In genomic region chr2:115348263-115348662, GRCm38 (mm10) we compare ENCODE assay signal across 11 mouse cellular contexts.
A peak's percentile ranks its signal among the peaks of the same experiment; 100 is the strongest.
DNase-seq lines count a peak whose midpoint lies in the region; ATAC-seq and TF ChIP-seq lines count a peak whose summit lies in the region.
"Had no signal": no experiment of that assay in that cellular context is flagged by ENCODE, and none has a peak within 500 bp of the region (broad histone marks: within the 10 kb centered on the region; RNA-seq: fewer than 3 reads in every experiment).

No protein-coding gene starts in this region.

- no peaks in the 10 kb centered on the region for H3K4me1 ChIP-seq in liver, postnatal 0 days (ENCODE audit: insufficient read depth)
- H3K4me1 ChIP-seq in liver, embryonic 11.5 days (replicated peaks; ENCODE audit: control insufficient read depth, insufficient read depth, low read length) = no peaks in the 10 kb centered on the region
- H3K4me1 ChIP-seq in embryonic facial prominence, embryonic 10.5 days = peaks cover 19% of the 10 kb centered on the region
- no peaks in the 10 kb centered on the region for H3K4me1 ChIP-seq in limb, embryonic 11.5 days (ENCODE audit: control insufficient read depth, insufficient read depth, low read length)
- H3K4me1 ChIP-seq: hindbrain, embryonic 10.5 days; neural tube, embryonic 12.5 days had no signal

- no peak for TF ChIP-seq EP300 in liver, postnatal 0 days (IDR thresholded peaks at IDR 0.05; ENCODE audit: low read depth)

- peak; percentile 24 for DNase-seq in gastrocnemius, postnatal 10 days
- no peak for DNase-seq in gastrocnemius, postnatal 36 days
- peak; percentile 24 for DNase-seq in liver, postnatal 0 days
- DNase-seq in liver, embryonic 11.5 days (ENCODE audit: low spot score) = no peak
- peak; percentile 58 for DNase-seq in embryonic facial prominence, embryonic 10.5 days (ENCODE audit: low spot score)
- peak; percentile 73 for DNase-seq in limb, embryonic 11.5 days (ENCODE audit: low spot score)
- no peak for DNase-seq in layer of hippocampus, postnatal 36 days
- DNase-seq in layer of hippocampus, postnatal 10 days (ENCODE audit: low spot score in 2 of 2) = no peak
- DNase-seq: right cerebral cortex, postnatal 4 days had no signal

- no peak overlapping the region for H3K4me2 ChIP-seq in liver, postnatal 0 days (ENCODE audit: low read depth, low read length)
- H3K4me2 ChIP-seq in liver, embryonic 11.5 days = no peak overlapping the region
- H3K4me2 ChIP-seq in limb, embryonic 11.5 days (ENCODE audit: low read depth, severe bottlenecking) = no peak overlapping the region
- H3K4me2 ChIP-seq: neural tube, embryonic 12.5 days had no signal

- TF ChIP-seq CTCF in liver, postnatal 0 days (IDR thresholded peaks at IDR 0.05; ENCODE audit: low read depth) = no peak

- H3K4me3 ChIP-seq in liver, postnatal 0 days (ENCODE audit: low read depth, low read length) = no peak overlapping the region
- H3K4me3 ChIP-seq in liver, embryonic 11.5 days (ENCODE audit: low read depth, low read length) = no peak overlapping the region
- H3K4me3 ChIP-seq in embryonic facial prominence, embryonic 10.5 days = no peak overlapping the region
- no peak overlapping the region for H3K4me3 ChIP-seq in limb, embryonic 11.5 days (ENCODE audit: low read depth, low read length)
- H3K4me3 ChIP-seq: hindbrain, embryonic 10.5 days; neural tube, embryonic 12.5 days had no signal

- no peaks in the 10 kb centered on the region for H3K9me3 ChIP-seq in liver, postnatal 0 days (ENCODE audit: low read length)
- no peaks in the 10 kb centered on the region for H3K9me3 ChIP-seq in liver, embryonic 11.5 days (ENCODE audit: control insufficient read depth, low read length)
- no peaks in the 10 kb centered on the region for H3K9me3 ChIP-seq in embryonic facial prominence, embryonic 10.5 days
- no peaks in the 10 kb centered on the region for H3K9me3 ChIP-seq in limb, embryonic 11.5 days (ENCODE audit: control insufficient read depth, low read length)
- H3K9me3 ChIP-seq: hindbrain, embryonic 10.5 days; neural tube, embryonic 12.5 days had no signal

- ATAC-seq in liver, postnatal 0 days = no peak
- no peak for ATAC-seq in liver, embryonic 11.5 days (replicated peaks; ENCODE audit: low FRiP score)
- ATAC-seq in limb, embryonic 11.5 days (ENCODE audit: insufficient number of reproducible peaks, low FRiP score, low TSS enrichment, low read depth) = peak; percentile 81; the same call in 1 of the 2 replicates

- H3K27ac ChIP-seq in liver, postnatal 0 days (ENCODE audit: low read depth) = no peak overlapping the region
- H3K27ac ChIP-seq in liver, embryonic 11.5 days (ENCODE audit: low read depth, low read length) = no peak overlapping the region
- no peak overlapping the region for H3K27ac ChIP-seq in embryonic facial prominence, embryonic 10.5 days (replicated peaks)
- H3K27ac ChIP-seq in limb, embryonic 11.5 days (replicated peaks; ENCODE audit: low read depth, low read length) = no peak overlapping the region
- H3K27ac ChIP-seq: hindbrain, embryonic 10.5 days; neural tube, embryonic 12.5 days had no signal

- no peak overlapping the region for H3K9ac ChIP-seq in liver, postnatal 0 days (replicated peaks)
- H3K9ac ChIP-seq in liver, embryonic 11.5 days (ENCODE audit: low read depth, low read length) = no peak overlapping the region
- H3K9ac ChIP-seq in limb, embryonic 11.5 days (ENCODE audit: low read length) = no peak overlapping the region
- H3K9ac ChIP-seq: neural tube, embryonic 12.5 days had no signal

- intact Hi-C loops in gastrocnemius, postnatal 36 days (cut with DNase I) = no loop called here

- 18% methylated on average over 2 of the region's 2 CpGs for WGBS in liver, postnatal 0 days (ENCODE audit: insufficient replicate concordance)
- 20% methylated on average over 2 of the region's 2 CpGs for WGBS in liver, embryonic 11.5 days
- 26% methylated on average over 2 of the region's 2 CpGs for WGBS in embryonic facial prominence, embryonic 10.5 days
- 8% methylated on average over 2 of the region's 2 CpGs for WGBS in limb, embryonic 11.5 days

- no peaks in the 10 kb centered on the region for H3K36me3 ChIP-seq in liver, postnatal 0 days (replicated peaks; ENCODE audit: insufficient read depth, low read length)
- H3K36me3 ChIP-seq in liver, embryonic 11.5 days (ENCODE audit: control insufficient read depth, insufficient read depth, low read length) = no peaks in the 10 kb centered on the region
- H3K36me3 ChIP-seq in embryonic facial prominence, embryonic 10.5 days (replicated peaks) = no peaks in the 10 kb centered on the region
- H3K36me3 ChIP-seq in limb, embryonic 11.5 days (ENCODE audit: control insufficient read depth, insufficient read depth, low read length) = no peaks in the 10 kb centered on the region
- H3K36me3 ChIP-seq: hindbrain, embryonic 10.5 days; neural tube, embryonic 12.5 days had no signal

- H3K27me3 ChIP-seq in liver, postnatal 0 days (ENCODE audit: insufficient read depth, low read length) = no peaks in the 10 kb centered on the region
- no peaks in the 10 kb centered on the region for H3K27me3 ChIP-seq in liver, embryonic 11.5 days (replicated peaks; ENCODE audit: control insufficient read depth, insufficient read depth, low read length)
- no peaks in the 10 kb centered on the region for H3K27me3 ChIP-seq in embryonic facial prominence, embryonic 10.5 days (replicated peaks; ENCODE audit: low read depth, poor library complexity, severe bottlenecking)
- H3K27me3 ChIP-seq in limb, embryonic 11.5 days (ENCODE audit: control insufficient read depth, insufficient read depth, low read length) = no peaks in the 10 kb centered on the region
- H3K27me3 ChIP-seq: neural tube, embryonic 12.5 days had no signal

Comparison
In these comparisons a context has a peak if more than half of its experiments do, and no peak if none do; other contexts are left out.
1. DNase-seq: peak in gastrocnemius, postnatal 10 days (single experiment), liver, postnatal 0 days (single experiment), embryonic facial prominence, embryonic 10.5 days (single experiment) and limb, embryonic 11.5 days (single experiment); none in gastrocnemius, postnatal 36 days (0 of 2), liver, embryonic 11.5 days (single experiment), layer of hippocampus, postnatal 36 days (0 of 2) and layer of hippocampus, postnatal 10 days (0 of 2).